Mouse (Mus musculus) liver, embryonic 11.5 days (tissue): ENCODE data around the gene Pfas. TPM values are rescaled to one million over a fixed set of nuclear protein-coding genes. Genes with fewer than 3 reads are reported as not detected.
A peak's percentile ranks its signal among the peaks of the same experiment; 100 is the strongest.
"Not testable (repeated sequence)": the region's sequence is repeated elsewhere in the genome, so short reads cannot be mapped to it uniquely, and the experiment has no call there.

ENCODE experiments used
- ATAC-seq: fragments of 200-750 bp; cut with Nextera tagmentation; replicated peaks from 2 replicates; pipeline ENCODE4 v1.8.0; 2017; ENCODE audit warnings: moderate number of reproducible peaks, mild to moderate bottlenecking, moderate TSS enrichment, moderate library complexity; ENCODE audit not compliant: low FRiP score
- DNase-seq: peaks from one replicate; pipeline ENCODE4 v3.0.0-alpha.2; 2017; ENCODE audit warnings: low spot score
- H3K27ac ChIP-seq: fragments of 300-500 bp; sonication (generic); 2 replicates; pipeline ENCODE4 v1.5.1; 2014; ENCODE audit warnings: mild to moderate bottlenecking, low read depth, low read length, control low read depth
- H3K27me3 ChIP-seq: fragments of 300-500 bp; sonication (generic); replicated peaks from 2 replicates; pipeline ENCODE4 v1.6.1; 2014; ENCODE audit warnings: low read length, mixed read lengths; ENCODE audit not compliant: control insufficient read depth, insufficient read depth
- H3K36me3 ChIP-seq: fragments of 300-500 bp; sonication (generic); 2 replicates; pipeline ENCODE4 v1.6.1; 2014; ENCODE audit warnings: mild to moderate bottlenecking, low read length, moderate library complexity, mixed read lengths; ENCODE audit not compliant: control insufficient read depth, insufficient read depth
- H3K4me1 ChIP-seq: fragments of 300-500 bp; sonication (generic); replicated peaks from 2 replicates; pipeline ENCODE4 v1.6.1; 2014; ENCODE audit warnings: low read length, mixed read lengths; ENCODE audit not compliant: control insufficient read depth, insufficient read depth
- H3K4me2 ChIP-seq: fragments of 300-500 bp; sonication (generic); 2 replicates; pipeline ENCODE4 v1.6.1; 2014; ENCODE audit warnings: mild to moderate bottlenecking, control low read depth, moderate library complexity
- H3K4me3 ChIP-seq: fragments of 300-500 bp; sonication (generic); 2 replicates; pipeline ENCODE4 v1.5.1; 2014; ENCODE audit warnings: low read depth, low read length, control low read depth
- H3K9ac ChIP-seq: fragments of 300-500 bp; sonication (generic); 2 replicates; pipeline ENCODE4 v1.6.1; 2014; ENCODE audit warnings: low read depth, low read length, control low read depth
- H3K9me3 ChIP-seq: fragments of 300-500 bp; sonication (generic); 2 replicates; pipeline ENCODE4 v1.6.1; 2016; ENCODE audit warnings: low read length, inconsistent platforms, mixed read lengths; ENCODE audit not compliant: control insufficient read depth
- WGBS: fragments of 180-500 bp; shearing (Covaris S2); extraction: QIAGEN DNeasy Blood & Tissue Kit; methylation state at CpG from one replicate; pipeline ENCODE4 v1.1.7; 2014; 5-methylcytosine and 5-hydroxymethylcytosine counted together
- polyA plus RNA-seq: library from polyadenylated mRNA; unstranded; fragments of >200 nt; fragmentation: Nextera tagmentation; extraction: Ambion mirVana; gene quantifications from 2 replicates; pipeline ENCODE4 v1.2.1, GENCODE M21; 2014

The Pfas gene
- polyA plus RNA-seq, 1 experiment from 2014 or later = 64.9 TPM

GRCm38 (mm10) chr11:69028805-69029204, 20.5 kb upstream of the Pfas start:
- WGBS = 66% methylated on average over 2 of the region's 2 CpGs
- no peak overlapping the region for H3K27ac ChIP-seq
- peak; percentile 62 for ATAC-seq

DNA sequence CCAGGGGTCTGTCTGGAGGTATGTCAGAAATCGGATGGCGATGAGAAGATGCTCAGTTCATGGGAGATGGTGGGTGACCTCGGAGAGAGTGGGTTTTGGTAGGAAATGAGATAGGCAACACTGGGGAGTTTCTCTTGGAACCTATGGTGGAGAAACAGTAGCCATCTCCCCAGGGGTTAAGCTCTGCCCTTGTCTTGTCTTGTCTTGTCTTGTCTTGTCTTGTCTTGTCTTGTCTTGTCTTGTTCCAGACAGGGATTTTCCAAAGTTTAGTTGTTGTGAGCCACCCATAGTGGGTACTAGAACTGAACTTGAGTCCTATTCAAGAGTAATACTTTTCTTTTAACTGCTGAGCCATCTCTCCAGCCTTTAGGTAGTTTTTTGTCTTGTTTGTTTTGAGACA, 18.3 kb upstream of the Pfas start:
- Histone ChIP-seq H3K36me3 (peaks cover 58% of the 10 kb centered on the region), H3K4me2 (no peak overlapping the region), H3K9me3 (no peaks in the 10 kb centered on the region), H3K27ac (no peak overlapping the region), H3K4me1 (no peaks in the 10 kb centered on the region), H3K9ac (no peak overlapping the region), H3K4me3 (no peak overlapping the region), H3K27me3 (no peaks in the 10 kb centered on the region)
- ATAC-seq (no peak), DNase-seq (no peak)
- WGBS = 93% methylated on average over 3 of the region's 3 CpGs

More at GRCm38 (mm10) chr11:69028805-69029204, 20.5 kb upstream of the Pfas start:
- Histone ChIP-seq H3K9me3 (no peaks in the 10 kb centered on the region), H3K9ac (no peak overlapping the region), H3K4me2 (no peak overlapping the region), H3K4me1 (no peaks in the 10 kb centered on the region), H3K4me3 (no peak overlapping the region), H3K27me3 (no peaks in the 10 kb centered on the region), H3K36me3 (peaks cover 48% of the 10 kb centered on the region)
- DNase-seq = no peak

GRCm38 (mm10) chr11:69020691-69021090, 12.4 kb upstream of the Pfas start:
- ATAC-seq (no peak), DNase-seq (no peak)
- no peaks in the 10 kb centered on the region for H3K27me3 ChIP-seq
- no peak overlapping the region for H3K4me3 ChIP-seq
- no peak overlapping the region for H3K27ac ChIP-seq
- H3K4me2 ChIP-seq = no peak overlapping the region
- H3K9ac ChIP-seq = no peak overlapping the region
- peaks cover 8% of the 10 kb centered on the region for H3K4me1 ChIP-seq
- no peaks in the 10 kb centered on the region for H3K9me3 ChIP-seq
- H3K36me3 ChIP-seq = peaks cover 17% of the 10 kb centered on the region

GRCm38 (mm10) chr11:69016755-69017154, 8.5 kb upstream of the Pfas start:
- 62% methylated on average over 3 of the region's 3 CpGs for WGBS
- DNase-seq (no peak), ATAC-seq (no peak)
- H3K27me3 ChIP-seq = no peaks in the 10 kb centered on the region
- H3K9ac ChIP-seq = peak overlapping the region; percentile 86
- H3K4me1 ChIP-seq = peaks cover 11% of the 10 kb centered on the region
- peak overlapping the region; percentile 70 for H3K4me3 ChIP-seq
- peak overlapping the region; percentile 96 for H3K27ac ChIP-seq
- peak overlapping the region; percentile 93 for H3K4me2 ChIP-seq
- H3K9me3 ChIP-seq = no peaks in the 10 kb centered on the region
- H3K36me3 ChIP-seq = peaks cover 2% of the 10 kb centered on the region; the same call in 1 of the 2 replicates

DNA sequence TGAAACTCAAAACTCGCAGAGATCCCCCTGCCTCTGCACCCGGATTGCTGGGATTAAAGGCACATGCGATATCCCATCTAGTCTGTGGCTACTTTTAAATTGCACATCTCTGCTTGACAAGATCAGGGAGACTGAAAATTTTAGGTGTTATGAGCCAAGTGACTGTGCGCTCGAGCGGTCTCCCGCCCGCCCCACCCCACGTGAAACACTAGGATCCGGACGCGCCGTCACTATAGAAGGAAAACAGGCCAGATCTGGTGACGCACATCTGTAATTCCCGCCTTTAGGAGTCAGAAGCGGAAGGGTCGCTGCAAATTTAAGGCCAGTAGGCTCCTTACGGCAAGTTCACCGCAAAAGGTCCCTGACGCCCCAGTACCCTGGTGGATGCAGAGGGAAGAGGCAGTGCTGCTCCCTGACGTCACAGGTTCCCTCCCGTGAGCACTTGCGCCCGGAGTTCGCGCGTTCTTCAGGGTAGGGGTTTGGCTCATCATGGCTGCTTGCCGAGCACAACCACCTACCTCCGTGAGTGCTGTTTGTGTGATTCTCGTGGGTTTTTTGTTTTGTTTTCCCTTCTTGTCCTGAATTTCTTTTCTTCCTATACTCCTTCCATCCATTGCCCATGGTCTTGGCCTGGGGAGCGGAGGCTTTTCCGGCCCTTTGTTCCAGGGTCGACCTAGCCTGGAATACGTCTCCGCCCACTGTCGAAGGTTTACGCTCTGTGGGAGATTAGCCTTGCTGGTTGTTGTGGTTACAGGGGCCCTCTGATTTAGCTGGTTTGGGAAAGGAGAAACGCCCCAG, 7.6 kb upstream of the Pfas start, which contains the start of gene Ctc1:
Gene Ctc1, plus strand, starts transcription at position 268 of the 798 bp plus-strand sequence.
- H3K4me2 ChIP-seq = peak within 1 kb of the TSS; percentile 93
- ATAC-seq = peak; percentile 92
- no peaks in the 10 kb centered on the region for H3K27me3 ChIP-seq
- under 1% methylated on average over 38 of the region's 38 CpGs for WGBS
- DNase-seq = peak; percentile 88
- no peaks in the 10 kb centered on the region for H3K36me3 ChIP-seq
- H3K9me3 ChIP-seq = no peaks in the 10 kb centered on the region
- H3K9ac ChIP-seq = peak within 1 kb of the TSS; percentile 86
- H3K27ac ChIP-seq = peak within 1 kb of the TSS; percentile 96
- H3K4me3 ChIP-seq = peak within 1 kb of the TSS; percentile 70
- peaks cover 11% of the 10 kb centered on the region for H3K4me1 ChIP-seq

DNA sequence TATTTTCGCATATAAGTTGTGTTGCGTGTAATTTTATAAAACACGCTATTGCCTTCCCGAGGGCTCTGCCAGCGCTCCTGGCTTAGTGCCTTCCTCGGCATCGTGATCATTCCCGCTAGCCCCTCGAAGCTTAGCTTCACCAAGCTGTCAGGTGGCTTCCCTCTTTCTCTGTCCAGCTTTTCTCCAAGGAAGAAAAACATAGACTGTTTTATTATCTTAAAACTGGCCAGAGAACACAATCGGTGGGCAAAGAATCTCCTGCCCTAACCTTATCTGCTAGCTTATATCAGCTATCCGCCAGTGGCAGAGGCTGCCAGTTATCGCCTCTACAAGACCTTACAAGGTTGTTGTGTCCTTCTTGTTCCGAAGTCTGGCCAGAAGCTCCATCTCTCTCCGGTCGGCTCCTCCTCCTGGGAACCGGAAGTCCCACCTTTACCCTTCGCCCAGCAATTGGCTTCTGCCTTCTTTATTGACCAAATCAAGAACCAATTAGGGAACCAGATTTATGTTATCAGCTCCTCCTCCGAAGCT, 3.9 kb upstream of the Pfas start:
- peak overlapping the region; percentile 88 for H3K4me2 ChIP-seq
- H3K9me3 ChIP-seq = no peaks in the 10 kb centered on the region
- peaks cover 15% of the 10 kb centered on the region for H3K4me1 ChIP-seq
- H3K4me3 ChIP-seq = peak overlapping the region; percentile 58
- ATAC-seq = peak; percentile 76
- peak; percentile 83 for DNase-seq
- WGBS = 2% methylated on average over 18 of the region's 18 CpGs
- H3K27me3 ChIP-seq = no peaks in the 10 kb centered on the region
- peak overlapping the region; percentile 99 for H3K27ac ChIP-seq
- no peaks in the 10 kb centered on the region for H3K36me3 ChIP-seq
- H3K9ac ChIP-seq = peak overlapping the region; percentile 76

DNA sequence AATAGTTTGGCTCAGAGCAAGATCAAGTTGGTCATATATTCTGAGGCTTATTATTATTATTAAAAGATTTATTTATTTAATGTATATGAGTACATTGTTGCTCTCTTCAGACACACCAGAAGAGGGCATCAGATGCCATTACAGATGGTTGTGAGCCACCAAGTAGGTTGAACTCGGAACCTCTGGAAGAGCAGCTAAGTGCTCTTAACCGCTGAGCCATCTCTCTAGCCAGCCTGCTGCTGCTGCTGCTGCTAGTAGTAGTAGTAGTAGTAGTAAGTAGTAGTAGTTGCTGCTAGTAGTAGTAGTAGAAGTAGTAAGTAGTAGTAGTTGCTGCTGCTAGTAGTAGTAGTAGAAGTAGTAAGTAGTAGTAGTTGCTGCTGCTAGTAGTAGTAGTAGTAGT, 3.2 kb upstream of the Pfas start:
- not testable (repeated sequence) for H3K36me3 ChIP-seq, H3K9me3 ChIP-seq, H3K27me3 ChIP-seq, ATAC-seq, DNase-seq
- Histone ChIP-seq H3K4me3 (peak overlapping the region; percentile 58), H3K4me2 (peak overlapping the region; percentile 88), H3K4me1 (peaks cover 14% of the 10 kb centered on the region), H3K9ac (peak overlapping the region; percentile 76), H3K27ac (peak overlapping the region; percentile 99)
- 63% methylated on average over 2 of the region's 2 CpGs for WGBS

- peak overlapping the region; percentile 58 for H3K4me3 ChIP-seq
- ATAC-seq (no peak), DNase-seq (no peak)
- no peaks in the 10 kb centered on the region for H3K36me3 ChIP-seq
- WGBS = 80% methylated on average over 15 of the region's 15 CpGs
- no peaks in the 10 kb centered on the region for H3K27me3 ChIP-seq
- peaks cover 17% of the 10 kb centered on the region for H3K4me1 ChIP-seq
- no peaks in the 10 kb centered on the region for H3K9me3 ChIP-seq
- no peak overlapping the region for H3K9ac ChIP-seq
- H3K27ac ChIP-seq = peak overlapping the region; percentile 99; the same call in 1 of the 2 replicates
- peak overlapping the region; percentile 88 for H3K4me2 ChIP-seq
Observed at GRCm38 (mm10) chr11:69010400-69011323, 2.4 kb upstream of the Pfas start.
